Mouse (Mus musculus) testis, adult 2 months (tissue): ENCODE data around the gene Cops7a. TPM values are rescaled to one million over a fixed set of nuclear protein-coding genes. Genes with fewer than 3 reads are reported as not detected.

Source experiments
- H3K27ac ChIP-seq: fragments of 200-500 bp; 2 replicates; pipeline ENCODE4 v1.5.1; 2012; ENCODE audit warnings: low read depth, low read length; ENCODE audit not compliant: control insufficient read depth, insufficient read depth
- H3K27me3 ChIP-seq: fragments of 200-500 bp; 2 replicates; pipeline ENCODE4 v1.6.1; 2012; ENCODE audit warnings: mild to moderate bottlenecking, low read length, moderate library complexity; ENCODE audit not compliant: control insufficient read depth, insufficient read depth
- H3K36me3 ChIP-seq: fragments of 200-500 bp; 2 replicates; pipeline ENCODE4 v1.6.1; 2012; ENCODE audit warnings: mild to moderate bottlenecking, low read length; ENCODE audit not compliant: control insufficient read depth, insufficient read depth
- H3K4me1 ChIP-seq: fragments of 200-500 bp; 2 replicates; pipeline ENCODE4 v1.6.1; 2012; ENCODE audit warnings: low read length; ENCODE audit not compliant: control insufficient read depth, insufficient read depth
- H3K4me3 ChIP-seq: fragments of 200-500 bp; 2 replicates; pipeline ENCODE4 v1.5.1; 2012; ENCODE audit warnings: low read depth, mild to moderate bottlenecking, low read length, moderate library complexity, mixed read lengths; ENCODE audit not compliant: control insufficient read depth
- CTCF ChIP-seq: fragments of 200-500 bp; IDR thresholded peaks from 2 replicates; pipeline ENCODE4 v1.5.1; 2012; ENCODE audit warnings: low read depth, mild to moderate bottlenecking, inconsistent platforms, low read length, moderate library complexity; ENCODE audit not compliant: control insufficient read depth, insufficient read depth, insufficient replicate concordance
- POLR2A ChIP-seq: fragments of 200-500 bp; IDR thresholded peaks from 2 replicates; pipeline ENCODE4 v1.6.1; 2012; ENCODE audit warnings: low read depth, mild to moderate bottlenecking, inconsistent platforms, low read length, moderate library complexity; ENCODE audit not compliant: control insufficient read depth
- polyA plus RNA-seq: library from polyadenylated mRNA; depleted of rRNA; stranded (reverse); fragments of >200 nt; gene quantifications from 2 replicates; pipeline ENCODE4 v1.2.3, GENCODE M21; 2012

The Cops7a gene
- polyA plus RNA-seq, 1 experiment = 387 TPM

DNA sequence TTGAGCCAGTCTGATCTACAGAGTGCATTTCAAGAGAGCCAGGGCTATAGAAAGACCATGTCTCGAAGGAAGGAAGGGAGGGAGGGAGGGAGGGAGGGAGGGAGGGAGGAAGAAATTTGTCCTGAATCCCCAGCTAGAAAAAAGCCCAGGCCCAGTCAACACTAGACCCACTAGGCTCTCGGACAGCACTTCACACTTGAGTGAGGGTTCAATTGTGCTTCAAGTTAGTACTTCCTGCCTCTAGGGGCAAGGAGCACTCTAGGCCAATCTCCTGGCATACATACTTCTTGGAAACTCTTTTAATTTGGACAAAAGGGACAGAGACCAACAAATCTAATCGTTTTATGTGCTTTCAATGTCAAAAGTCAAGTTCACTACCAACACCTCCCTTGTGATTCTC lies 7.2 kb downstream of the Cops7a start:
- Histone ChIP-seq H3K4me1 (no peaks in the 10 kb centered on the region; the same call in 1 of the 2 replicates), H3K27me3 (no peaks in the 10 kb centered on the region), H3K36me3 (peaks cover 4% of the 10 kb centered on the region), H3K4me3 (no peak overlapping the region), H3K27ac (no peak overlapping the region)
- TF ChIP-seq CTCF (no peak), POLR2A (no peak)

DNA sequence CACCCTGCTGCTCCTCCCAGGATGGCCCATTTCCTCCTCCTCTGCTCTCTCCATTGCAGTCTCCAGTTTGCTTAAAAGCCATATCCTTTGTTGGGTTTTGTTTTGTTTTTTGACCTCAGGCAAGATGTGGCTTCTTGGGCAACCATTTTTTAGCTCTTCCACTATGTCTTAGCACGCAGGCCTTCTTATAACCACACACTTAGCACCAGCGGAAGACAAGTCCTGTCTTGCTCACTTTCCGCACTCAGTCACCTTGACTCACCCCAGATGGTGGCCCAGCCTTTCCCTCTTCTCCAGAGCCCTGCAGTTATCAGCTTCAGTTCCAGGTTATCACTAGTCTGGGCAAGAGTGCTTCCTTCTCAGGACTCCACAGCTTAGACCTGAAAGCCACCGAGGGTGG lies 10.1 kb downstream of the Cops7a start:
- TF ChIP-seq CTCF (no peak), POLR2A (no peak)
- no peaks in the 10 kb centered on the region for H3K27me3 ChIP-seq
- peaks cover 4% of the 10 kb centered on the region for H3K36me3 ChIP-seq
- H3K27ac ChIP-seq = no peak overlapping the region
- H3K4me1 ChIP-seq = no peaks in the 10 kb centered on the region
- H3K4me3 ChIP-seq = no peak overlapping the region

DNA sequence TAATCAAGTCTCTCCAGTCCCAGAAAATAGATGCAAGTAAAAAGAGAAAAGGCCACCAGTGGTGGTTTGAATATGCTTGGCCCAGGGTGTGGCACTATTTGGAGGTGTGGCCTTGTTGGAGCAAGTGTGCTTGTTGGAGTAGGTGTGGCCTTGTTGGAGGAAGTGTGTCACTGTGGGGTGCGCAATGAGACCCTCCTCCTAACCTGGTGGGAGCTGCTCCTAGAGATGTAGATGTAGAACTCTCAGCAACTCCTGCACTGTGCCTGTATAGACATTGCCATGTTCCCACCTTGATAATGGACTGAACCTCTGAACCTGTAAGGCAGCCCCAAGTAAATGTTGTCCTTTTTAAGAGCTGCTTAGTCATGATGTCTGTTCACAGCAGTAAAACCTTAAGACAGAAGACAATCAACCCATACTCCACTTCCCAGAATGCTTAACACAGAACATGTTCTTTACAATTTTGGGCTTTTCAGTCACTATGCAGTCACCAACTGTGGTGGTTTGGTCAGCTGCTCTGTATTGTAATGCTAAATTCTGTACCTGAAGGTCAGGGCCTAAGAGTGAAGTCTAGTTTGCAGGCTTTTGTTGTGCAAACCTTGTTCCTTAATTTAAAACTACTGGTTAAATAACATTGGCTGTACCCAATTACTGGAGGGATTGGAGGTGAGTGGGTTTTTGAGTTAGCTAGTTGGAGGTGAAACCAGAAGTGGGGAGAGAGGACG lies 11.2 kb downstream of the Cops7a start:
- Histone ChIP-seq H3K4me1 (no peaks in the 10 kb centered on the region), H3K36me3 (no peaks in the 10 kb centered on the region; the same call in none of the 2 replicates), H3K4me3 (no peak overlapping the region), H3K27ac (no peak overlapping the region), H3K27me3 (no peaks in the 10 kb centered on the region)
- no peak for TF ChIP-seq POLR2A

DNA sequence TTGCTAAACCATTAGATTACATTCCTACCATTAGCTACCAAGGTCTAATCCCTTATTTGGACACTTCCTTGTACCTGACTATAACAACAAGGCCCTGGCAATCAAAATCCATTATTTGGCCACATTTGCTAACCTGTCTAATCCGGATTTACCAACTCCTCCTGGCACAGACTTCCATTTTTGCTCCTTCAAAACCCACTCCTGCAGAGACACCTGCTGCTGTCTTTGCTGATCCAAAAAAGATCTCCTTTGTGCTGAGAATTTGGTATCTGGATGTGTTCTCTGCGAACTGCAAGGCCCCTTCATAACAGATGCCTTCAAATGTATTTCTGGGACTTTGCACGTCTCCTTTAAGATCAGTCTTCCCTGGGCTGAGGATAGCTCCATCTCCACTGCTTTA lies 21.8 kb downstream of the Cops7a start:
- TF ChIP-seq CTCF (no peak), POLR2A (no peak)
- Histone ChIP-seq H3K4me3 (no peak overlapping the region), H3K27me3 (no peaks in the 10 kb centered on the region), H3K27ac (no peak overlapping the region), H3K36me3 (no peaks in the 10 kb centered on the region), H3K4me1 (no peaks in the 10 kb centered on the region)

DNA sequence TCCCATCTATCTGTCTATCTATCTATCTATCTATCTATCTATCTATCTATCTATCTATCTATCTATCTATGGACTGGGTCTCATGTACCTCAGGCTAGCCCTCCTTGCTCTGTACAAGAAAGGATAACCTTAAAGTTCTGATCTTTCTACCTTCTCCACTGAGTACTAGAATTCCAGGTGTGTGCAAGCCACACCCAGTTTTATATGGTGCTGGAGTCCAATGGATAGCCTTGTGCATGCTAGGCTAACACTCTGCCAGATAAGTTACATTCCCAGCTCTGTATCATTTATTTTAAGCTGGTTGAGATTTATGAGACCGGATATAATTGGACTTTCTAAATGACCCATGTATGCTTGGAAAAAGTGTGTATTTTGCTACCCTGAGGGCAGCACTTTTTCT lies 23.7 kb downstream of the Cops7a start:
- no peaks in the 10 kb centered on the region for H3K36me3 ChIP-seq

DNA sequence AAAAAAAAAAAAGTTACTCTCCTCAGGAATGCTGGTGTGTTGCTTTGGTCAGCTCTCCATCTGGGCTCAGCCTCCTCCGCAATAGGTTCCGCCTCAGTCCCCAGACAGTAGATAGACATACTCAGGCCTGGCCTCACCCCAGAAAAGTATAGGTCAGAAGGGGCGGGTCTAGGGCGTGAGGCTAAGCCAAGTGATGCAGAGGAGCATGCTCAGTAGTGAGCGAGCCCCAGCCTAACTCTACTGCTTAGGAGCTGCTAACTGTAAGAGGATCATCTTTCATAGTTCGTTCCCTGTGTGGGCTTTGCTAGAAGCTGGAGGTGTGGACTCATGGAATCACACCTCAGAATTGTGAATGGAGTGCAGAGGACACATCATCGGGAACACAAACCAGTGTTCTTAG lies 26.8 kb downstream of the Cops7a start:
- TF ChIP-seq POLR2A (no peak), CTCF (no peak)

More for the DNA sequence above, 23.7 kb downstream of the Cops7a start:
- TF ChIP-seq CTCF = no peak
- no peak for TF ChIP-seq POLR2A
- H3K27me3 ChIP-seq = no peaks in the 10 kb centered on the region
- H3K27ac ChIP-seq = no peak overlapping the region
- H3K4me3 ChIP-seq = no peak overlapping the region
- H3K4me1 ChIP-seq = no peaks in the 10 kb centered on the region

DNA sequence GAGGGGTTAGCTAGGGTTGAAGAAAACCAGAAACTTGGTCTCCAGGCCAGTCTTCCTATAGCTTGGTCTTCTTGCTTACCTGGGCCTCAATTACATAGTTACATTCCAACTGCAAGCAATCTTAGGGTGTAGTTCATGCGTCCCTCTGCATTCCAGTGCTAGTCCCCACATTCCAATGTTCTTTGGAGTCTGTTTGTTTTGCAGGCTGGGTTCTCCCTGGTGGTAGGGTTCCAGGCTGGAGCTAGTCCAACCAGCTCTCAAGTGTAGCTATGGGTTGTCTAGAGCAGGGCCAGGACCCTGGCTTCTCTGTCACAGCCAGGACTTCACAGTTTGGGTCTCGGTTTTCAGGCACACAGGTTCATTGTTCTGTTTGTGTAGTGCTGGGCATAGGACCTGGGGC lies 27.8 kb downstream of the Cops7a start:
- peaks cover under 1% of the 10 kb centered on the region; the same call in 1 of the 2 replicates for H3K4me1 ChIP-seq
- H3K4me3 ChIP-seq = no peak overlapping the region
- no peaks in the 10 kb centered on the region for H3K27me3 ChIP-seq
- H3K27ac ChIP-seq = no peak overlapping the region
- no peaks in the 10 kb centered on the region; the same call in none of the 2 replicates for H3K36me3 ChIP-seq
- no peak for TF ChIP-seq POLR2A
- no peak for TF ChIP-seq CTCF

More for the DNA sequence above, 26.8 kb downstream of the Cops7a start:
- no peak overlapping the region for H3K27ac ChIP-seq
- no peaks in the 10 kb centered on the region for H3K4me1 ChIP-seq
- no peak overlapping the region for H3K4me3 ChIP-seq
- no peaks in the 10 kb centered on the region; the same call in none of the 2 replicates for H3K36me3 ChIP-seq
- H3K27me3 ChIP-seq = no peaks in the 10 kb centered on the region

DNA sequence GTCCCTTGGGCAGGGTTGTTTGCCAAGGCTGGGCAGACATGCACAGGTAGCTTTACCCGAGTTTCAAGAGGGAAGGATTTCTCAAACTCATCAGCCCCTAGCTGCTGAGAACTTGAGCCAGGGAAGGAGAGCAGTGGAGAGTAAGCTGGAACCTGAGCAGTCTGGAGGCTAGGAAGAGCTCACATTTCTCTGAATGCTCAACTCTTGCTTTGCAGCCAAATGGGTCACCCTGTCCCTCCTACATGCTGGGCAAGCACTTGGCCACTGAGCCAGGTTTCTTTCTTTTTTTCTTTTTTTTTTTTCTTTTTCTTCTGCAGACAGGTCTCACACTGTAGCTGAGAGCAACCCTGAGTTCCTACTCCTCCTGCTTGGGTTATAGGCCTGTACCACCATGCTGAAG lies 28.7 kb downstream of the Cops7a start:
- Histone ChIP-seq H3K4me1 (peaks cover 7% of the 10 kb centered on the region), H3K36me3 (no peaks in the 10 kb centered on the region; the same call in none of the 2 replicates), H3K27me3 (no peaks in the 10 kb centered on the region), H3K4me3 (no peak overlapping the region), H3K27ac (no peak overlapping the region)
- TF ChIP-seq POLR2A (no peak), CTCF (no peak)
